Mouse (Mus musculus): Measurements from ENCODE around the gene Ddx4.

Ddx4 gene

DNA sequence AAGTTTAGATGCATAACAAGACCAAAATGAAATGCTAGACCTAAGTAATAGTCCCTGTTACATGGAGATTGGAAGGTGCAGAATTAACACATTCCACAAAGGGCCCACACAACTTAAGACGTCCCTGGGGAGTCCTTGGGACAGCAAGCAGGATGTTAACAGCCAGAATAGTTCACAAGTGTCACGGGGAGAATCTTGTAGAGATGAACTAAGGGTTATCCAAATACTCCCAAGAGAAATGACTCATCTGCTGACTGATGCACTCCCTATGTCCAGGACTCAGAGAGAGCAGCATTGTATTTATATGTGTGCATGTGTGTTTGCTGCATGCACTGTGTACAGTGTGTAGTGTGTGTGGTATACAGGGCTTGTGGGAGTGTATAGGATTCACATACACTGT, 95.8 kb downstream of the Ddx4 start:
- no peak for DNase-seq (ENCODE audit: low read depth, low spot score)

- no peak for DNase-seq (ENCODE audit: low read depth, low spot score)
Measured at GRCm38 (mm10) chr13:112553304-112553703, 99.0 kb downstream of the Ddx4 start.

DNA sequence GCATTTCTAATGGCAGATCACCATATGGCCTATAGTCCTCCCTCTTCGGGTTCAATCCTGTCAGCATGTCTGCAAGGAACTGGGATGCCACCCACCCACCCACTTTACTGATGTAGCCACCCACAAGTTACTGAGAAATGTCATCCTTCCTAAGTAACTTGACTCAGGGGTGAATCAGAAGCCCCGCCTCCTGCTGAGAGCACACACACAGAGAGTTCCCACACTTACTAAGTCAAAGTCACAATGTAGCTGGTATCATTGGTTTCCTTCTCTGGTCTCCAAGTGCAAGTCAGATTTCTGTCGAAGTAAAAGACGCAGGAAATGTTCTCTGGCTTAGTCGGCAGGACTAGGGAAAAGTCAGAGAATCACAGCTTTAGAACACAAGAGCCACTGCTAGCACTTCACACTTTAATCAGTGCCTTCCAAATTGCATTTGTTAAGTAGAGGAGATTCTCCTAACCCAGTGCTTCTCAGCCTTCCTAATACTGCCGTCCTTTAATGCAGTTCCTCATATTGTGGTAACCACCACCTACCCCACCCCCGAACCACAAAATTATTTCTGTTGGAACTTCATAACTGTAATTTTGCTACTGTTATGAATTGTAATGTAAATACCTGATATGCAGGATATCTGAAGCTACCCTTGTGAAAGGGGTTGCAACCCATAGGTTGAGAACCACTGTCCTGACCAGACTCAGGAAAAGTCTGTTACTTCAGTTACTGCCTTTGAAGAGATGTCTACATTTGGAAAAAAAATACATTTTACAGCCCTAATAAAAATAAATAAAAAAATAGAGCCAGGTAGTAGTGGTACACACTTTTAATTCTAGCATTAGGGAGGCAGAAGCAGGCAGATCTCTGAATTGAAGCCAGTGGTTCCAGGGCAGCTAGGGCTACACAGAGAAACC, 100.4 kb downstream of the Ddx4 start:
- DNase-seq (ENCODE audit: low read depth, low spot score) = no peak
